Comparison of ENCODE assay signal across 8 mouse cellular contexts in the genomic region with DNA sequence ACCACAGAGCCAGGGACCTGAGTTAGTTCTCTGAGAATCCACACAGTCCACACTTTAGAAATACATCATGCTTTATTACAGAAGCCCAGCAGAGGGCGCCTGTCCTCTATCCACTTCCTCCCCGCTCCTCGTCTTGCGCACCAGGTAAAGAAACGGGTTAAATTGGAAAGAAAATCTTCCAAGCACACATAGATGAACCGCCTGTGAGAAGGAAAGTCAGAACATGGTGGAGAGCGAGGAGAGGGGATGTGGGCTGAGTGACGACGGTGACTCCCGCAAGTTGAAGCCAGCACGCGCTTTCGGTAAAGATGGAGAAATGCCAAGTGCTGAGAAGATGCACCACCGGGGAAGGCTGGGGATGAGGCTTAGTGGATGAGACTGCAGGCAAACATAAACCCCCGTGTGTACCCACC. TPM values are rescaled to one million over a fixed set of nuclear protein-coding genes. Genes with fewer than 3 reads are reported as not detected.
A peak's percentile ranks its signal among the peaks of the same experiment; 100 is the strongest.
DNase-seq lines count a peak whose midpoint lies in the region; ATAC-seq and TF ChIP-seq lines count a peak whose summit lies in the region.

No protein-coding gene starts in this region.

- intact Hi-C loops in left cerebral cortex, postnatal 25 days (cut with DNase I): loop anchor here (1.0 kb wide), 3 partner anchors 32 to 90 kb away; a partner anchor contains a TSS

- H3K4me1 ChIP-seq in cortical plate, adult 2 months (ENCODE audit: control insufficient read depth, insufficient read depth, low read length): peaks cover 2% of the 10 kb centered on the region; the same call in 1 of the 2 replicates
- no peaks in the 10 kb centered on the region for H3K4me1 ChIP-seq in intestine, embryonic 15.5 days (replicated peaks)
- no peaks in the 10 kb centered on the region for H3K4me1 ChIP-seq in midbrain, embryonic 11.5 days (ENCODE audit: control insufficient read depth, insufficient read depth, low read length)
- peaks cover 3% of the 10 kb centered on the region; the same call in 1 of the 2 replicates for H3K4me1 ChIP-seq in small intestine, adult 2 months (ENCODE audit: control insufficient read depth, insufficient read depth, insufficient read length, low read length)

- no peaks in the 10 kb centered on the region for H3K9me3 ChIP-seq in intestine, embryonic 15.5 days
- H3K9me3 ChIP-seq in midbrain, embryonic 11.5 days (ENCODE audit: control insufficient read depth, low read length): no peaks in the 10 kb centered on the region

- H3K9ac ChIP-seq in intestine, embryonic 15.5 days: no peak overlapping the region
- no peak overlapping the region for H3K9ac ChIP-seq in midbrain, embryonic 11.5 days (ENCODE audit: low read length)

- H3K27ac ChIP-seq in cortical plate, adult 2 months (ENCODE audit: insufficient read depth, low read length): 0 out of 2 replicates have a peak overlapping the region, but pooled peaks have one; percentile 20
- no peak overlapping the region for H3K27ac ChIP-seq in intestine, embryonic 15.5 days
- no peak overlapping the region for H3K27ac ChIP-seq in midbrain, embryonic 11.5 days (ENCODE audit: low read depth, low read length)
- H3K27ac ChIP-seq in small intestine, adult 2 months (ENCODE audit: insufficient read depth, low read depth, low read length): no peak overlapping the region

- peak; percentile 69 for TF ChIP-seq CTCF in cortical plate, adult 2 months (IDR thresholded peaks at IDR 0.05; ENCODE audit: extremely low read depth, insufficient read depth, low read length)
- TF ChIP-seq CTCF in small intestine, adult 2 months (IDR thresholded peaks at IDR 0.05; ENCODE audit: extremely low read depth, insufficient read length, insufficient replicate concordance, low read depth, low read length): peak; percentile 93; the same call in 1 of the 2 replicates

- under 1% methylated on average over 15 of the region's 15 CpGs for WGBS in intestine, embryonic 15.5 days
- WGBS in midbrain, embryonic 11.5 days: 2% methylated on average over 15 of the region's 15 CpGs
- under 1% methylated on average over 15 of the region's 15 CpGs for WGBS in small intestine, adult 2 months

- H3K4me2 ChIP-seq in intestine, embryonic 15.5 days (replicated peaks): peak overlapping the region; percentile 64
- H3K4me2 ChIP-seq in midbrain, embryonic 11.5 days: peak overlapping the region; percentile 53

- peak; percentile 64; the same call in 1 of the 2 replicates for TF ChIP-seq POLR2A in cortical plate, adult 2 months (IDR thresholded peaks at IDR 0.05; ENCODE audit: extremely low read depth, insufficient read depth, low read length)
- no peak for TF ChIP-seq POLR2A in small intestine, adult 2 months (IDR thresholded peaks at IDR 0.05; ENCODE audit: low read depth, low read length)

- peak; percentile 52 for ATAC-seq in intestine, embryonic 15.5 days
- peak; percentile 70; the same call in 1 of the 2 replicates for ATAC-seq in midbrain, embryonic 11.5 days (ENCODE audit: low FRiP score)

- H3K36me3 ChIP-seq in intestine, embryonic 15.5 days: no peaks in the 10 kb centered on the region
- H3K36me3 ChIP-seq in midbrain, embryonic 11.5 days (ENCODE audit: control insufficient read depth, insufficient read depth, low read length): no peaks in the 10 kb centered on the region
- no peaks in the 10 kb centered on the region for H3K36me3 ChIP-seq in small intestine, adult 2 months (ENCODE audit: control insufficient read depth, insufficient read depth, low read length)

- peak overlapping the region; percentile 36 for H3K4me3 ChIP-seq in cortical plate, adult 2 months (ENCODE audit: insufficient read depth, low read length)
- peak overlapping the region; percentile 33 for H3K4me3 ChIP-seq in intestine, embryonic 15.5 days (replicated peaks)
- H3K4me3 ChIP-seq in midbrain, embryonic 11.5 days (ENCODE audit: low read depth, low read length): peak overlapping the region; percentile 24; the same call in 1 of the 2 replicates
- H3K4me3 ChIP-seq in small intestine, adult 2 months (ENCODE audit: low read depth, low read length): peak overlapping the region; percentile 65

- peak; percentile 33 for DNase-seq in ovary, postnatal 10 days (ENCODE audit: low spot score)
- DNase-seq in ovary, adult 18-20 months (ENCODE audit: low spot score): no peak
- DNase-seq in gastrocnemius, postnatal 10 days: peak; percentile 67
- peak; percentile 86 to 92 for DNase-seq in left cerebral cortex, postnatal 25 days (ENCODE audit: low spot score in 2 of 2)
- DNase-seq in midbrain, embryonic 11.5 days (ENCODE audit: low spot score, missing footprints): peak; percentile 96

- no peaks in the 10 kb centered on the region for H3K27me3 ChIP-seq in intestine, embryonic 15.5 days (replicated peaks)
- H3K27me3 ChIP-seq in midbrain, embryonic 11.5 days (ENCODE audit: control insufficient read depth, insufficient read depth, low read length): no peaks in the 10 kb centered on the region
- H3K27me3 ChIP-seq in small intestine, adult 2 months (ENCODE audit: control insufficient read depth, insufficient read depth, low read length): no peaks in the 10 kb centered on the region

RNA-seq across cellular contexts. Expression of a gene that starts 7.8 kb away (rescaled TPM):
- polyA plus RNA-seq in cortical plate, adult 2 months (2012; rRNA removed): 0.06 TPM in 1 of 2 replicates, not detected in the other
- not detected for total RNA-seq in gastrocnemius, postnatal 10 days (2021)
- 0.39 and 0.44 TPM in 2 replicates for polyA plus RNA-seq in intestine, embryonic 15.5 days (2015; fragmentation: Nextera tagmentation; extraction: Ambion mirVana)
- not detected for total RNA-seq in left cerebral cortex, postnatal 25 days (2021)
- 0.14 TPM in 1 of 2 replicates, not detected in the other for polyA plus RNA-seq in midbrain, embryonic 11.5 days (2014; fragmentation: Nextera tagmentation; extraction: Ambion mirVana)
- 0.23 and 85.7 TPM in 2 replicates for polyA plus RNA-seq in small intestine, adult 2 months (2012; rRNA removed)

RNA-seq across cellular contexts. Expression of a gene that starts 9.3 kb away (rescaled TPM):
- polyA plus RNA-seq in cortical plate, adult 2 months (2012; rRNA removed): 0.09 and 0.10 TPM in 2 replicates
- total RNA-seq in gastrocnemius, postnatal 10 days (2021): not detected
- not detected in 2 replicates for polyA plus RNA-seq in intestine, embryonic 15.5 days (2015; fragmentation: Nextera tagmentation; extraction: Ambion mirVana)
- total RNA-seq in left cerebral cortex, postnatal 25 days (2021): not detected
- not detected in 2 replicates for polyA plus RNA-seq in midbrain, embryonic 11.5 days (2014; fragmentation: Nextera tagmentation; extraction: Ambion mirVana)
- polyA plus RNA-seq in small intestine, adult 2 months (2012; rRNA removed): not detected in 2 replicates

RNA-seq across cellular contexts. Expression of a gene that starts 31.7 kb away (rescaled TPM):
- polyA plus RNA-seq in cortical plate, adult 2 months (2012; rRNA removed): 34.5 and 38.9 TPM in 2 replicates
- total RNA-seq in gastrocnemius, postnatal 10 days (2021): 10 to 100 TPM; 17.0 to 24.0 TPM
- 18.3 and 18.9 TPM in 2 replicates for polyA plus RNA-seq in intestine, embryonic 15.5 days (2015; fragmentation: Nextera tagmentation; extraction: Ambion mirVana)
- total RNA-seq in left cerebral cortex, postnatal 25 days (2021): 10 to 100 TPM; 31.1 to 32.6 TPM
- polyA plus RNA-seq in midbrain, embryonic 11.5 days (2014; fragmentation: Nextera tagmentation; extraction: Ambion mirVana): 9.8 and 10.5 TPM in 2 replicates
- polyA plus RNA-seq in small intestine, adult 2 months (2012; rRNA removed): 18.2 and 26.5 TPM in 2 replicates

RNA-seq across cellular contexts. Expression of a gene that starts 34.4 kb away (rescaled TPM):
- polyA plus RNA-seq in cortical plate, adult 2 months (2012; rRNA removed): not detected in 2 replicates
- total RNA-seq in gastrocnemius, postnatal 10 days (2021): not detected
- polyA plus RNA-seq in intestine, embryonic 15.5 days (2015; fragmentation: Nextera tagmentation; extraction: Ambion mirVana): 2.6 and 2.8 TPM in 2 replicates
- total RNA-seq in left cerebral cortex, postnatal 25 days (2021): not detected
- not detected in 2 replicates for polyA plus RNA-seq in midbrain, embryonic 11.5 days (2014; fragmentation: Nextera tagmentation; extraction: Ambion mirVana)
- polyA plus RNA-seq in small intestine, adult 2 months (2012; rRNA removed): not detected in 2 replicates

RNA-seq across cellular contexts. Expression of a gene that starts 37.8 kb away (rescaled TPM):
- polyA plus RNA-seq in cortical plate, adult 2 months (2012; rRNA removed): 29.8 and 32.9 TPM in 2 replicates
- 10 to 100 TPM; 18.2 to 20.5 TPM for total RNA-seq in gastrocnemius, postnatal 10 days (2021)
- polyA plus RNA-seq in intestine, embryonic 15.5 days (2015; fragmentation: Nextera tagmentation; extraction: Ambion mirVana): 43.8 TPM in 2 replicates
- total RNA-seq in left cerebral cortex, postnatal 25 days (2021): 10 to 100 TPM; 27.7 to 28.9 TPM
- polyA plus RNA-seq in midbrain, embryonic 11.5 days (2014; fragmentation: Nextera tagmentation; extraction: Ambion mirVana): 39.3 TPM in 2 replicates
- 11.0 and 17.2 TPM in 2 replicates for polyA plus RNA-seq in small intestine, adult 2 months (2012; rRNA removed)
